Mouse (Mus musculus) megakaryocyte progenitor cell, adult 5-6 weeks (primary cell): ENCODE results near the gene Gm47969. TPM values are rescaled to one million over a fixed set of nuclear protein-coding genes. Genes with fewer than 3 reads are reported as not detected.
A peak's percentile ranks its signal among the peaks of the same experiment; 100 is the strongest.

ENCODE experiments used
- ATAC-seq: replicated peaks from 2 replicates; pipeline ENCODE4 v1.8.0; 2016; ENCODE audit warnings: mild to moderate bottlenecking, moderate TSS enrichment, inconsistent platforms; ENCODE audit not compliant: poor library complexity
- total RNA-seq, 2 experiments: library from RNA; stranded (forward) in 1 of 2; stranded (reverse) in 1 of 2; fragments of 157-497, 149-512 nt in 1 of 2; fragments of 200-1000 nt in 1 of 2; gene quantifications; 2 replicates each; pipeline versions ENCODE4 v1.2.3 to v1.2.4; 2015 to 2017

The Gm47969 gene
- total RNA-seq, 2 experiments from 2014 or later, result not detected

GRCm38 (mm10) chr1:83075526-83076189 is 30.9 kb downstream of the Gm47969 start:
- no peak for ATAC-seq

DNA sequence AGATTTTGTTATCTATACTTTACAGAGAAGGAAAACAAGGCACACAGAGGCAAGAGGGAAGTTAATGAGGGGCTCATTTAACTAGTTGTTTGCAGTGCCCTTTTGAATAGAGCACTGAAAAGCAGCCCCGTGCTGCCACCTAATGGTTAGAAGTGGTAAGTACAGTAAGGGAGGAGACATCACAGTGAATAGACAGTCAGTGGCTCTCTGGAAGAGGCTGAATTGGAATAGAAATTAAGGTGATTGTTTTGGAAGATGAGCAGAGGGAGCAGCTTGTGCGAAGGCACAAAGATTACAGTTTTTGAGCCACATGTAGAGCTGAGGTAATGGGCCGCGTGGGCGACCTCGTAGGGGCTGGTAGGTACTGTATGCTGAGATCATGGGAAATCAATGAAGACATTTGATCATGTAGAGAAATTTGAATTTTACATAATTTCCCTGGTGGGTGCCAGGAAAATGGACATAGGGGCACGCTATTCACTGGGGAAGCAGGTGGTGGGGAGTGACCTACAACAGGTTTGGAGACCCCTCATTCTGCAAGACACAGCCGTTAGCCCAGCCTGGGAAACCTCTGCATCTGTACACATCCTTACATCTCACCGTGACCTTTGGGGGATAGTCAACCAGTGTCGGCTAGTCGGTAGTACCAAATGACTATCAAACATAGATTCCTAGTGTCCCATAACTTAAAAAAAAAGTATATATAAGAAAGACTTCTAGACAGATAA is 31.6 kb downstream of the Gm47969 start:
- peak; percentile 93 for ATAC-seq

GRCm38 (mm10) chr1:83077016-83077415 is 32.3 kb downstream of the Gm47969 start:
- peak; percentile 48 for ATAC-seq

GRCm38 (mm10) chr1:83084790-83085189 is 40.1 kb downstream of the Gm47969 start:
- ATAC-seq, result no peak

DNA sequence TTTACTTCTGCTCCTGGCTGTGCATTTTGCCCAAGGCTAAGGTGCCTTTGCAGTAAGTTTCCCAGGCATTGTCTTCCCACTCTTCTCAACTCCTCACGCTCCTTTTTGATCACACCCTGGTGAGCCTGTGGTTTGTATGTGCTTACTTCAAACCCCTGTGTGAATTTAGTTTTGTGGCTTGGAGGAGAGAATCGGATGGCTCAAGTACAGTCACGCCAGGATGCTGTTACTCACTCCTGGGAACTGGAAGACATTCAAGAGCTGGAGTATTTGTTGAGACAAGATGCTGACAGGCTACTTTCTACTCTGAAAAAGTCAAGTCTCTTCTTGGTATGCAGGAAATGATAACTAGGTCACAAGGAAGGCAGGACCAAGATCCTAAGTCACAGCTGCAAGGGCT is 46.5 kb downstream of the Gm47969 start:
- ATAC-seq, result no peak

Other genes starting within 250 kb of the Gm47969 start
- 43.1 and 48.3 TPM in 2 replicates for gene Agfg1, start 205.4 kb upstream of the Gm47969 start, total RNA-seq (2015)
- gene Agfg1, start 205.4 kb upstream of the Gm47969 start, total RNA-seq (2017), result 31.5 and 36.2 TPM in 2 replicates
- not detected in 2 replicates for gene A030005L19Rik, start 131.6 kb upstream of the Gm47969 start, total RNA-seq (2015)
- not detected in 2 replicates for gene A030005L19Rik, start 131.6 kb upstream of the Gm47969 start, total RNA-seq (2017)
- 0.17 TPM in 1 of 2 replicates, not detected in the other for gene A030014E15Rik, start 120.0 kb upstream of the Gm47969 start, total RNA-seq (2015)
- gene A030014E15Rik, start 120.0 kb upstream of the Gm47969 start, total RNA-seq (2017), result not detected in 2 replicates
- not detected in 2 replicates for gene Gm6217, start 113.5 kb upstream of the Gm47969 start, total RNA-seq (2015)
- not detected in 2 replicates for gene Gm6217, start 113.5 kb upstream of the Gm47969 start, total RNA-seq (2017)
- not detected in 2 replicates for gene A030003K21Rik, start 101.5 kb upstream of the Gm47969 start, total RNA-seq (2015)
- not detected in 2 replicates for gene A030003K21Rik, start 101.5 kb upstream of the Gm47969 start, total RNA-seq (2017)
- gene Gm7544, start 88.9 kb upstream of the Gm47969 start, total RNA-seq (2015), result not detected in 2 replicates
- not detected in 2 replicates for gene Gm7544, start 88.9 kb upstream of the Gm47969 start, total RNA-seq (2017)
- gene Gm47955, start 84.6 kb upstream of the Gm47969 start, total RNA-seq (2015), result not detected in 2 replicates
- gene Gm47955, start 84.6 kb upstream of the Gm47969 start, total RNA-seq (2017), result not detected in 2 replicates
- not detected in 2 replicates for gene Gm47959, start 44.4 kb upstream of the Gm47969 start, total RNA-seq (2015)
- gene Gm47959, start 44.4 kb upstream of the Gm47969 start, total RNA-seq (2017), result not detected in 2 replicates
- not detected in 2 replicates for gene Slc19a3, start 6.5 kb upstream of the Gm47969 start, total RNA-seq (2015)
- not detected in 2 replicates for gene Slc19a3, start 6.5 kb upstream of the Gm47969 start, total RNA-seq (2017)
- not detected in 2 replicates for gene Krtap28-10, start 2.5 kb upstream of the Gm47969 start, total RNA-seq (2015)
- not detected in 2 replicates for gene Krtap28-10, start 2.5 kb upstream of the Gm47969 start, total RNA-seq (2017)
- not detected in 2 replicates for gene A030005K14Rik, start 14.4 kb downstream of the Gm47969 start, total RNA-seq (2015)
- gene A030005K14Rik, start 14.4 kb downstream of the Gm47969 start, total RNA-seq (2017), result not detected in 2 replicates
- gene Krtap28-13, start 16.0 kb downstream of the Gm47969 start, total RNA-seq (2015), result not detected in 2 replicates
- gene Krtap28-13, start 16.0 kb downstream of the Gm47969 start, total RNA-seq (2017), result not detected in 2 replicates
- gene Ccl20, start 71.8 kb downstream of the Gm47969 start, total RNA-seq (2015), result not detected in 2 replicates
- gene Ccl20, start 71.8 kb downstream of the Gm47969 start, total RNA-seq (2017), result not detected in 2 replicates
- gene Daw1, start 114.8 kb downstream of the Gm47969 start, total RNA-seq (2015), result not detected in 2 replicates
- not detected in 2 replicates for gene Daw1, start 114.8 kb downstream of the Gm47969 start, total RNA-seq (2017)